Mouse (Mus musculus): ENCODE data around the gene Dusp21.

The Dusp21 gene

DNA sequence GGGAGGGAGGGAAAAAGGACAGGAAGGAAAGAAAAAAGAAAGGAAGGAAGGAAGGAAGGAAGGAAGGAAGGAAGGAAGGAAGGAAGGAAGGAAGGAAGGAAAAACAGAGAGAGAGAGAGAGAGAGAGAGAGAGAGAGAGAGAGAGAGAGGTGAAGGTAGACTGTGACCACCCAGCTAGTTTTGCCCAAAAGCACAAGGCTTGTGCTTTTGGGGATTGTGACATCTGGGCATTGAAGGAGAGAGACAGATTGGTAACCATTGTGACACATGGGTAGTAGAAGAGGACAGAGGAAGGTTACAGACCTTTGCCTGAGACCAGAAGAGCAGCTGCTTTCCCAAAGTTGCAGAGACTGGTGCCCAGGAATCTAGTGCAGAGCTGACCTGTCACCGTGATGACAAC is at the start of gene Dusp21:
TSS of gene Dusp21 (plus strand) at position 301 of the 400 bp plus-strand sequence.
- no peak for DNase-seq (ENCODE audit: low spot score in 2 of 2)

DNA sequence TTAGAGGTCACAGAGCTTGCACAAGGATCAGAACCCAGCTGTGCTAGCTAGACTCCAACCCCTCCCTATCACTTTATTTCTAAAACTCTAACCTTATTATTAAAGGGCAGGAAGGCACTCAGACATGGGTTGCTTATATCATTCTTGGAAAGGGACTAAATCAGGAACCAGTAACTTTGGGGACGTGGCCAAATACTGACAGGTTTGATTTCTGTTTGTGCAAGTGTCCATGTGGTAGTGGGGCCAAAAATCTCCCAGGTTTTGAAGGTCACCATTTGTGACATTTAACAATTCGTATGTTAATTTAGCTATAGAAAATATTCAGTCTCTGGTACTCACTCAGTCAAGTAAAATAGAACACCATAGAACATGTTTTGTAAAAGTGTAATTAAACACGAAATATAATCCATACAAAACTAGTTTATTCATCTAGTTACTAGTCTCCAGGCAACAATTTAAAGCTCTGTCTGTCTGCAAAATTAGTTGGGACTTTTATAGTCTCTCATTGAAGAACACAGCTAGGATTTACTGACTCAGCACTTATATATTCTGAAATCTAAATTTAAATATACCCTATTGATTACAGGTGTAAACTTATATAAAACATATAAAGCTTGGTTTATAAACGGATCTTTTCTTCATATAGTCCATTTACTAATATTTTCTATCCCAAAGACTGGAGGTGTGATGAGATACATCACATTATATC is 15.2 kb downstream of the Dusp21 start:
- DNase-seq (ENCODE audit: low spot score in 2 of 2): no peak

- DNase-seq (ENCODE audit: low spot score in 2 of 2): peak in 1 of 2 experiments; percentile 61
These were observed 16.1 kb downstream of the Dusp21 start for GRCm38 (mm10) chrX:18161796-18162191.

DNA sequence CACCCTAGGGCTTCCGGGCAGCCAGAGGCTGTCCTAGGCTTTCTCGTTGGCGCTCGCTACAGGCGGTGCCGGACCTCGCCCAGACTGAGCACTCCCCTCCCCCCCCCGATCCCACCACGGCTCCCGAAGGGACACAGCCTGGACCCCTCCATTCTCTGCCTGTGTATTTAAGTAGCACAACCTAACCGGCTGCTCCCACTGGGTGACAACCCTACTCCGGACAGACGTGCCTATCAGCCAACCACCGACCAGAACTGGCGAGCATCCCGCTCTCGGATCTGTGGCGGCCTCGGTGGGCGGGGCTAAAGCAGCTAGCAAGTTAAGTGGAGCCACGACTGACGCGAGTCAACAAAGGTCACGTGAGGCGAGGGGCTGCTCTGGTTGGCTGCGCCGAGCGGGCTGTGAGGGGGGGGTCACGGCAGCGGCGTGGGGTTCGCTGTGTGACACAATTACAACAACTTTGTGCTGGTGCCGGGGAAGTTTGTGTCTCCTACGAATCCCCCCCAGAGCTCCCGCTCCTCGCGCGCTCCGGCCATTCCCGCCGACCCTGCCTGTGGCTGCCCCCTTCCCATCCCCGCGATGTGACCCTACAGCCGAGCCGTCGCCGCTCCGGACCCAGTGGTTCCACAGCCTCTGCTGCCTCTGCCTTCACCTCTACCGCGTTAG is 16.7 kb downstream of the Dusp21 start, which contains the start of gene Kdm6a:
TSS of gene Kdm6a (plus strand) at position 384 of the 666 bp plus-strand sequence.
- DNase-seq (ENCODE audit: low spot score in 2 of 2): peak; percentile 99 to 100

DNA sequence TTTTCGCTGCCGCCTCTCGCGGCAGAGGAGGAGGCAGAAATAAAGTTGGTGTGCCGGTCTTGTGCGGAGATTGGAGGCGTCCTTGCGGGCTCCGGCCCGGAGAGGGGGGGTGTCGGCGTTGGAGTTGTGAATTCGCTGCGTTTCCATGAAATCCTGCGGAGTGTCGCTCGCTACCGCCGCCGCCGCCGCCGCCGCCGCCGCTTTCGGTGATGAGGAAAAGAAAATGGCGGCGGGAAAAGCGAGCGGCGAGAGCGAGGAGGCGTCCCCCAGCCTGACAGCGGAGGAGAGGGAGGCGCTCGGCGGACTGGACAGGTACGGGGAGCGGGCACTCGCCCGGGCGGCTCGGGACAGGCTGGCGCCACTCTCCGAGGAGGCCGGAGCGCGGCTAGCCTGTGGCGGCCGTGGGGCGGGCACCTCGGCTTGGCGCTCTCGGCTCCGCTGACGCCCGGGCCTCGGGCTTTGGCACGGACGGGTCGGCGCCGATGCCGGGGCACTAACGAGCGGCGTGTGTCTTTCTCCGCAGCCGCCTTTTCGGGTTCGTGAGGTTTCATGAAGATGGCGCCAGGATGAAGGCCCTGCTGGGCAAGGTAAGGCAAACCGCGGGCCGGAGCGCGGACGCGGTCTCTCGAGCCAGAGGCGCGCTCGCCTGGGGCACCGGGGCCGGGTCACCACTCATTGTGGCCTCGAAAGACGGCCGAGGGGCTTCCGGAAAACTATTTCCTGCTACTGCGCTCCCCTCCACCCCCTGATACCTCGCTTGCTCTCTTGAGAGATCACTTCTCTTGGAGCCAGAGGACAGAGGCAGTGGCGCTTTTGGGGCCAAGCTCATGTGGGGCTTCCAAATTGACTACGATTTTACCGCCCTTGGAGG is 17.4 kb downstream of the Dusp21 start:
- peak; percentile 6 to 63 for DNase-seq (ENCODE audit: low spot score in 2 of 2)

GRCm38 (mm10) chrX:18163917-18164624 is 18.4 kb downstream of the Dusp21 start:
- no peak for DNase-seq (ENCODE audit: low spot score in 2 of 2)

DNA sequence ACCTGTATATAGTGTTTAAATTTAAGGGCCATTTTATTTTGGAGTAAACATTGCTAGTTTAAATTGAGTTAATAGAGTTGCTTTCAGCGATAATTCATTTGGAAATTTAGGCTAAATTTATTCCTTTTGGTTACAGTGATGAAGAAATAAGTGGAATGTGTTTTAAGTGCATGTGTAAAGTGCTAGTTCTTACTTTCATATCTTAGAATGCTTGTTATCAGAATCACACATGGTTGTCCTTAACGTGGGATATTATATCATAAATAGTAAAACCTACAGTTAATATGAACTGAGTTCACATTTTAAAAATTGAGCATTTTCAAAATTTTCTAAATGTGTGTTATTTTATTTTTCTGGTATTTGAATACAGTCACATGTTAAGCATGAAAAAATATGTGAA is 19.5 kb downstream of the Dusp21 start:
- no peak for DNase-seq (ENCODE audit: low spot score in 2 of 2)

DNA sequence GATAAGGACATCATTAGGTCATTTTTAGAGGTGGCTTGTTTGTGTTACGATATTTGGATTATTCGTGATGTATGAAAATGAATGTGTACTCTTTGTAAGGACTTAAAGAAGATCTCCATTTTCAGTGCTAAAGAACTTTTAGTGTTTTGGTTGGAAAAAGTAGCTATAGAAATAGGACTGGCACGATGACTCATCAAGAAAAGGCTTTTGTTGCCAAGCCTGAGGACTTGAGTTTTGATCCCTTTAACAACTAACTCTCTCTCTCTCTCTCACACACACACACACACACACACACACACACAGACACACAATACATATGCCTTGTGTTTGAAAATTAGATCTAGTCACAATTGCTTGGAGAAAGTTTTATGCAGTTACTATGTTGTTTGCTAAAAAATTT is 21.3 kb downstream of the Dusp21 start:
- no peak for DNase-seq (ENCODE audit: low spot score in 2 of 2)

DNA sequence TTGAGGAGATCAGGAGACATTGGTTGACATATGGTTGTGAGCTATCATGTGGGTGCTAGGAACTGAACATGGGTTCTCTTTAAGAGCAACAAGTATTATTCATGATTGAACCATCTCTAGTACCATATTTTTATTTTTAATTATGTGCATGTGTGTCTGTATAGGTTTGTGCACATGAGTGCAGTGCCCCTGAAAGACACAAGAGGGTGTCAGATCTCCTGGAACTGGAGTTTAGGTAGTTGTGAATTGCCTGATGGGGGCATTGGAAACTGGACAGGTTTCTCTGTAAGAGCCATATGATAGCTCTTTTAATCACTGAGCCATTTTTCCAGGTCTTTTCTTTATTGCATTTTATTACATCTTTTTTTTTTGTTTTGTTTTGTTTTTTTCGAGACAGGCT is 23.3 kb downstream of the Dusp21 start:
- no peak for DNase-seq (ENCODE audit: low spot score in 2 of 2)

- DNase-seq (ENCODE audit: low spot score in 2 of 2): no peak
These were observed 29.2 kb downstream of the Dusp21 start for GRCm38 (mm10) chrX:18174831-18175230.

- DNase-seq (ENCODE audit: low spot score in 2 of 2): no peak
These were observed 32.1 kb downstream of the Dusp21 start for GRCm38 (mm10) chrX:18177803-18178202.

DNA sequence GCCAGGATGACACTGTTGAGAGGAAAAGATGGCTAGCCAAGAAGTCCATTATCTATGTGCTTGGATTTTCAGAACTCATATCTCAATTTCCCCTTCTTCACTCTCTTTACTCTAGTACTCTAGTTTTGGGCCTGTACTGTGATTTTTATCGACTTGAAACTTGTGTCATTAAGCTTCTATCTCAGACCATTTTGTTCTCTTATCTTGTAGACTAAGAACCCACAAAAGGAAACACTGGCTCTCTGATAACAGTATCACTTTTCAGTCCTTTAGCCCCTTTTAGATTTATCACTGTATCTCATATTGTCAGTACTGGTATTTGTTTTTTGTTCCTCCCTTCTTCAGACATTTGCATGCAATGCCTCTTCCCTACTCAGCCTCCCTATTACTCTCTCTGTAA is 33.8 kb downstream of the Dusp21 start:
- DNase-seq (ENCODE audit: low spot score in 2 of 2): no peak

GRCm38 (mm10) chrX:18187203-18187602 is 41.5 kb downstream of the Dusp21 start:
- no peak for DNase-seq (ENCODE audit: low spot score in 2 of 2)

GRCm38 (mm10) chrX:18188293-18188692 is 42.6 kb downstream of the Dusp21 start:
- DNase-seq (ENCODE audit: low spot score in 2 of 2): no peak

Data from frontal cortex, postnatal 14 days (tissue).